ENCODE assay signal across 30 mouse cellular contexts in the genomic region with DNA sequence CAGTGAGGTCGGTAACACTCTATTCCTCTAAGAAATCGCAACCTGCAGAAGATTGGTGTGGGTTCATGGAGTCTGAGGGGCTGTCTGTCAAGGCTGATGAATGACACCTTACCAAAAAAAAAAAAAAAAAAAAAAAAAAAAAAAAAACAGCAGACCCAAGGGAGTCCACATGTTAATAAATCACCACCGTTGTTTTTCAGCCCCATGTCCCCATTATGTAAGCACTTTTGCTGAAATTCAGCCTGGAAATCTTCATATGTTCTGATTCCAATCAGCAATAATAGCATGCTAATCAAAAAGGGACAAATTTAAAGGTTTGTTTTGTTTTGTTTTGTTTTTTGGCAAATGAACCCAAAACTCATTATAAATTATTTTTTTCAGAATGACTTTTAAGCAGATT. TPM values are rescaled to one million over a fixed set of nuclear protein-coding genes. Genes with fewer than 3 reads are reported as not detected.
"Had no signal": no experiment of that assay in that cellular context is flagged by ENCODE, and none has a peak within 500 bp of the region (broad histone marks: within the 10 kb centered on the region; RNA-seq: fewer than 3 reads in every experiment).

No protein-coding gene starts in this region.

- H3K27me3 ChIP-seq: heart, embryonic 13.5 days; heart, embryonic 15.5 days; hindbrain, embryonic 13.5 days; hindbrain, embryonic 15.5 days; limb, embryonic 12.5 days; liver, embryonic 13.5 days; liver, embryonic 15.5 days had no signal

- DNase-seq: forebrain, postnatal 0 days; gastrocnemius, postnatal 14 days; gastrocnemius, postnatal 36 days; heart, adult 11 months; heart, adult 2 months; heart, postnatal 14 days; heart, postnatal 36 days; kidney, adult 18-20 months; kidney, postnatal 14 days; liver; liver, embryonic 13.5 days had no signal

- H3K9ac ChIP-seq: forebrain, postnatal 0 days; heart, embryonic 13.5 days; heart, embryonic 15.5 days; hindbrain, embryonic 13.5 days; hindbrain, embryonic 15.5 days; limb, embryonic 12.5 days; liver, embryonic 13.5 days; liver, embryonic 15.5 days had no signal

- ATAC-seq: forebrain, postnatal 0 days; hindbrain, postnatal 0 days; intestine, embryonic 16.5 days had no signal

- H3K27ac ChIP-seq: heart, adult 2 months; heart, embryonic 13.5 days; heart, embryonic 15.5 days; hindbrain, embryonic 13.5 days; hindbrain, embryonic 15.5 days; hindbrain, postnatal 0 days; left cerebral cortex, adult 2 months; limb, embryonic 10.5 days; limb, embryonic 12.5 days; liver, embryonic 13.5 days; liver, embryonic 15.5 days had no signal

- H3K4me3 ChIP-seq: heart, adult 2 months; heart, embryonic 13.5 days; heart, embryonic 15.5 days; hindbrain, embryonic 13.5 days; hindbrain, embryonic 15.5 days; left cerebral cortex, adult 2 months; limb, embryonic 10.5 days; limb, embryonic 12.5 days; liver, embryonic 13.5 days; liver, embryonic 15.5 days had no signal

- H3K4me2 ChIP-seq: heart, embryonic 11.5 days; heart, embryonic 13.5 days; heart, embryonic 15.5 days; hindbrain, embryonic 13.5 days; hindbrain, embryonic 15.5 days; limb, embryonic 12.5 days; liver, embryonic 11.5 days; liver, embryonic 13.5 days; liver, embryonic 15.5 days had no signal

- H3K4me1 ChIP-seq: hindbrain, embryonic 13.5 days; hindbrain, embryonic 15.5 days; liver, embryonic 15.5 days had no signal

- H3K36me3 ChIP-seq: heart, embryonic 13.5 days; heart, embryonic 15.5 days; hindbrain, embryonic 15.5 days; limb, embryonic 10.5 days; limb, embryonic 12.5 days; liver, embryonic 13.5 days; liver, embryonic 15.5 days had no signal

- H3K9me3 ChIP-seq: heart, embryonic 15.5 days; hindbrain, embryonic 15.5 days; liver, embryonic 13.5 days; liver, embryonic 15.5 days had no signal

RNA-seq across cellular contexts. Expression of a gene that starts 53.9 kb away (rescaled TPM):
- total RNA-seq: gastrocnemius, adult 18-20 months; gastrocnemius, adult 8-10 months; gastrocnemius, postnatal 14 days; gastrocnemius, postnatal 36 days; heart, adult 2 months; heart, postnatal 14 days; heart, postnatal 36 days; hematopoietic stem cell, adult 5-6 weeks had no signal
- polyA plus RNA-seq: gonadal fat pad, adult 2 months; heart, adult 2 months; heart, embryonic 15.5 days; heart, postnatal 0 days; large intestine, adult 2 months; limb, embryonic 10.5 days; limb, embryonic 14.5 days had no signal
